Mouse (Mus musculus): ENCODE data around the gene Ptprn2. TPM values are rescaled to one million over a fixed set of nuclear protein-coding genes. Genes with fewer than 3 reads are reported as not detected.
A peak's percentile ranks its signal among the peaks of the same experiment; 100 is the strongest.

The Ptprn2 gene
- polyA plus RNA-seq, 1 experiment from 2014 or later: 0.09 TPM

DNA sequence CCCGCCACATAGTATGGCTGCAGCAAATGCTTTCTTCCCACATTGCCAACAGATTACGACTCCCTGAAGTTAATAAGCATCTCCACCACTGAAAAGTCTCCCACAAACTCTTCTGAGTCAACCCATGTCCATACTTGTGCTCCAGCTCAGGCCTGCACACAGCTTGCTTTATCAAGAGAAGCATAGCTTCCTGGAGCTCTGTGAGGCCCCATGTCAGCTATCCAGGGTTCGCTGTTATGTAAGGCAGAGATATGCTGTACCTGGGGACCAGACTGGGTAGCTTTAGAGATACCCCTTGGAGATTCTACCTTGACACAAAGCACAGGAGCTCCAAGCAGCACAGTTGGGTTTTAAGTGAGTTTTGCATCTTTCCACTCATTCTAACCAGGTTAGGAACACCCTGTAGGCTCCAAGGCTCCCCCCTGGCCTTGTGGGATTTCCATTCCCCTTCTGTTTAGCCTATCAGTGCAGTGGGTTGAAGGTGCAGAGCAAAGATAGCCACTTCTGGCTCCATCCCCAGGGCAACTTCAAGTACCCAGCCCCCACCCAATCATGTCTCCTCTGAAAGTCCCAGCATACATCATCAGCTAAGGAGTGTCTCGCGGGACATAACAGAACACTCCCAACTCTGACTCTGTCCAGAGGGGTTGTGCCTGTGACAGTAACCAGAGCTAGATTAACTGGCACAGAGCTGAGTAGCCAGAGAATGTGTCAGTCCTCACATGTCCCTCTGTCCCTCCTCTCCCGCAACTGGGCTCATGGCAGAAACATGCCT, 572.9 kb downstream of the Ptprn2 start:
- H3K27me3 ChIP-seq (ENCODE audit: low read depth, poor library complexity, severe bottlenecking): no peaks in the 10 kb centered on the region

DNA sequence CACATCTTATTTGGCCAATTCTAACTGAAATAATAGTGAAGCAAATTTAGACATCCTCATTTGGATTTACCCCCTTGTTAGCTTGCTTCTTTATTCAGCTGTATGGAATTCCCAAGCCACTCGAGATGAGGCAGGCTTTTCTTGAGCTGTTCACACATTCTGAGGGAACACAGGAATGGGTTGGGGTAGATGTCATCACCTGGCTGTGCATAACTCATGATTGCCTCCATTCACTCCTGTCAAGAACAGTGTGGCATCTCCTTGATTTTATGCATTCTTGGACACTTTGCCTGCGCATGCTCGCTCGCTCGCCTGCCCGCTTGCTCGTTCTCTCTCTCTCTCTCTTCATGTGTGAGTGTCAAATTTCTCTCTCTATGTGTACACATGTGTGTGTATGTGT, 573.5 kb downstream of the Ptprn2 start:
- H3K4me3 ChIP-seq: no peak overlapping the region
- H3K27ac ChIP-seq: no peak overlapping the region
- H3K27me3 ChIP-seq (ENCODE audit: low read depth, poor library complexity, severe bottlenecking): no peaks in the 10 kb centered on the region
- no peaks in the 10 kb centered on the region for H3K9me3 ChIP-seq (replicated peaks)
- WGBS: 88% methylated on average over 7 of the region's 7 CpGs
- H3K36me3 ChIP-seq: no peaks in the 10 kb centered on the region
- no peak for DNase-seq (ENCODE audit: low spot score)
- peaks cover 6% of the 10 kb centered on the region for H3K4me1 ChIP-seq

More for the DNA sequence above, 572.9 kb downstream of the Ptprn2 start:
- H3K9me3 ChIP-seq (replicated peaks): no peaks in the 10 kb centered on the region
- no peaks in the 10 kb centered on the region for H3K36me3 ChIP-seq
- no peak overlapping the region for H3K27ac ChIP-seq
- no peak for DNase-seq (ENCODE audit: low spot score)
- no peak overlapping the region for H3K4me3 ChIP-seq
- H3K4me1 ChIP-seq: peaks cover 12% of the 10 kb centered on the region
- 80% methylated on average over 6 of the region's 6 CpGs for WGBS

DNA sequence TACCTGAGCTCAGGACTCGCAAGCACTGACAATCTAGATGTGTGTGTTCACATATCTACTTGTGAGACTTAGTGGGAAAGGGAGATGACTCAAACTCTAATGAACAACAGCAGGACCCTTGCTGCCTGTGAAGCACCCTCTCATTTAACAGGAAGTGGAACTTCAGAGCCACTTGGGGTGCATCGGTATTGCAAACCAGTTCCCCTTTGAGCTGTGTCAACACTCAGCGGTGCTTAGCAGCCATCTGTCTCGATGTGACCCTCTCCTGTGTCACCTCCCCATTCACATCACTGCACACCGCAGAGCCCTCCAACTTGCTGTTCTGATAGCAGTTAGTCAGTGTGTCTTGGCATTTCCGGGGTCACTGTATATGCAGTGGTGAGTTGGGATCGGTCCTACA, 592.1 kb downstream of the Ptprn2 start:
- H3K9me3 ChIP-seq (replicated peaks): no peaks in the 10 kb centered on the region
- H3K27me3 ChIP-seq (ENCODE audit: low read depth, poor library complexity, severe bottlenecking): no peaks in the 10 kb centered on the region
- DNase-seq (ENCODE audit: low spot score): no peak
- H3K36me3 ChIP-seq: no peaks in the 10 kb centered on the region
- H3K4me1 ChIP-seq: no peaks in the 10 kb centered on the region
- H3K4me3 ChIP-seq: no peak overlapping the region
- WGBS: 85% methylated on average over 7 of the region's 7 CpGs
- H3K27ac ChIP-seq: no peak overlapping the region

DNA sequence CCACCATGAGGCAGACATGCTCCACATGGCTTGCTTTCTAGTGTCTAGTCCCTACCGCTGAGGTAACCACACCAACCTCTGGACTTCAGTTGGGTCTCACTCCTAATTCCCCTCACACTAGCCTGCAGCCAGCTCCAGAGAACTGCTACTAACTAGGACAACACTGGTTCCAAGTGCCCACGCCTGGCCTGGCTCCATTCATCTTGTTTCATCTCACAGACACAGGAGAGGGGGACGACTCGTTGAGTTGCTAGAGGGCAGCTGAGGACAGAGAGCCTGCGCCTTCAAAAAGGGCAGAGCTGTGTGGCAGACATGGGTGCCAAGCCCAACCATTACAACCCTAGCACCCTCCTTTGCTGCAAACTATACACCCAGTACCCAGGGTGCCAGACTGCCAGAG, 593.4 kb downstream of the Ptprn2 start:
- H3K36me3 ChIP-seq: no peaks in the 10 kb centered on the region
- H3K4me3 ChIP-seq: no peak overlapping the region
- H3K27me3 ChIP-seq (ENCODE audit: low read depth, poor library complexity, severe bottlenecking): no peaks in the 10 kb centered on the region
- no peak for DNase-seq (ENCODE audit: low spot score)
- no peaks in the 10 kb centered on the region for H3K4me1 ChIP-seq
- no peak overlapping the region for H3K27ac ChIP-seq
- no peaks in the 10 kb centered on the region for H3K9me3 ChIP-seq (replicated peaks)
- 83% methylated on average over 5 of the region's 5 CpGs for WGBS

DNA sequence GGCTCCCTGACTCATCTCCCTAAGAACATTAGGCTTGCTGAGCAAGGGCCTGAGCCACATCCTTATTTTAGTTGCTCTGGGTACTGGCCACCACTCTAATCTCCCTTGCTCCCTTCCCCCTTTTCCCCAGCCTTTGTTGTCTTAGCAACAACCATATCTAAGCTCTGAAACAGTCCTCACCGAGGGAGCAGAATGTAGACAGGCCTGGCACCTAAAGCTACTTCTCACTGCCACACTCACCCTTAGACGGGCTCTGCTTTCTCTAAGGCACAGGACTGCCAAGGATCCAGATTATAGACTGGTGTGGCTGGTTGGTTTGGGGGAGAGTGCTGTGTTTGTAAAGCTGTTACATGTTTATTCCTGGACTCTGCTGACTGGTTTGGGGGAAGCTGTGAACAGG, 594.2 kb downstream of the Ptprn2 start:
- WGBS: 73% methylated on average over 2 of the region's 2 CpGs
- Histone ChIP-seq H3K4me1 (no peaks in the 10 kb centered on the region), H3K27ac (no peak overlapping the region), H3K4me3 (no peak overlapping the region), H3K36me3 (no peaks in the 10 kb centered on the region), H3K9me3 (replicated peaks) (no peaks in the 10 kb centered on the region), H3K27me3 (ENCODE audit: low read depth, poor library complexity, severe bottlenecking) (no peaks in the 10 kb centered on the region)
- no peak for DNase-seq (ENCODE audit: low spot score)

DNA sequence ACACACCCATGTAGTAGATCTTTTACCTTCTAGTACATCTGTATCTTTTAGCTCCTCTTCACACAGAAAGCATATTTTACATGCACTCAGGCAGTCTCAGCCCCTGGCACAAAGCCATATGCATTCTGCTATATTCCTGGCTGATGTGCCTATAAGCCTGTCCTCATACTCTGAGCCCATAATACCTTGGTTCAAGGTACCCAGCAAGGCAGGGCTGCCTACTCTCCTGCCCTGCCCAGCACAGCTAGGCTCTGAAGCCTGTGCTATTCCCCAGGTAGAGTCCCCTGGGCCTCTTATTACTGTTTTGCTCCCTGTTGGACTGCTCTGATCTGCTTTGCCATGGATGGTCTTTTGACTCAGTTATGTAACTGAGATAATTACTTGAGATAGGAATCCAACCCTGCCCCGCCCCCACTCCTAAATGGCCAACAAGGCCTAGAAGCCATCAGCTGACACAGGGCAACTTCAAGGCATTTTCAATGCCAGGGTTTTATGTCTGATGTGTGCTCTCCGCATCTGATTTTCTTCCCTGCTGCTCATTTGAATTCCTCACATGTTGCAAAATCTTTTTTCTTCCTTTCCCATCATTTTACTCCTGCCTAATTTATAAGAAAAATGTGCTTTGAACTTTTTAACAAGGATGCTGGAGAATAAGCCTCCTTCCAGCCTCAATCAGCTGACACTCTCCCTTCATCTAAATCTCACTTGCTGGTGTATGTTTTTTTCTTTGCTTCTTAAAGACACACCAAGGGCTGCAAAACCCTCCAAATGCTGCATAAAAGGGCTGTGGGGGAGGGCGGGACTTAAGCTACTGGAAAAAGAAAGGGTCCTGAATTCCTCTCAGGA, 598.6 kb downstream of the Ptprn2 start:
- H3K36me3 ChIP-seq: no peaks in the 10 kb centered on the region
- no peak overlapping the region for H3K4me3 ChIP-seq
- H3K27ac ChIP-seq: no peak overlapping the region
- no peaks in the 10 kb centered on the region for H3K27me3 ChIP-seq (ENCODE audit: low read depth, poor library complexity, severe bottlenecking)
- H3K9me3 ChIP-seq (replicated peaks): no peaks in the 10 kb centered on the region
- no peaks in the 10 kb centered on the region for H3K4me1 ChIP-seq
- no peak for DNase-seq (ENCODE audit: low spot score)
- 75% methylated on average over 3 of the region's 3 CpGs for WGBS

DNA sequence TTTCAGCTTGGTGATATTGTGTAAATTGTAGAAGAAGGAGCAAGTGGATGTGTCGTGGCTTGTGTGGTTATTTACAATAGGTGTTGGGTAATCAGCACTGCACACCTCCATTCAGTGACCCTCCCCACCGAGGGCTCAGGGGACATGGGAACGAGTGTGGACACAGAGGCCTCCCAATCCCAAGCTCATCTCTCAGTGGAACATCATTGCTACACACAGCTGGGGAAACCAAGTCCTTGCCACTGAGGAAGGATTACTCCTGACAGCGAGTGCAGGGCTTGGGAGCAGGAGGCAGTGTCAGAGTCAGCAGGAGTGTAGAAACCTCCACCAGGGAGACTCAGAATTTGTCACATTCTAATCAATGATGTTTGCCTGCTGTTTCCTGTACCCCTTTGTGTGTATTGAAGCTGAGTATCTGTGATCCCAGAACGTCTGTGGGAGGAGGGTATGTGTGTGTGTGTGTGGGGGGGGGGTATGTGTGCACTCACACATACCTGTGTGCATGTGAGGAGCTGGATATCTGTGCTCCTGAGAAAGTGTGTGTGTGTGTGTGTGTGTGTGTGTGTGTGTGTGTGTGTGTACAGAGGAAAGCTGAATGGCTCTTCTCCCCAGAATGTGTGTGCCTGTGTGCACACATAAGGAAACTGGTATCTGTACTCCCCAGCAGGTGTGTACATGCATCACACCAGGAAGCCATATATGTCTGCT, 599.3 kb downstream of the Ptprn2 start:
- Histone ChIP-seq H3K36me3 (no peaks in the 10 kb centered on the region), H3K4me1 (no peaks in the 10 kb centered on the region), H3K27ac (no peak overlapping the region), H3K4me3 (no peak overlapping the region), H3K27me3 (ENCODE audit: low read depth, poor library complexity, severe bottlenecking) (no peaks in the 10 kb centered on the region), H3K9me3 (replicated peaks) (no peaks in the 10 kb centered on the region)
- WGBS: 61% methylated on average over 5 of the region's 5 CpGs
- no peak for DNase-seq (ENCODE audit: low spot score)

DNA sequence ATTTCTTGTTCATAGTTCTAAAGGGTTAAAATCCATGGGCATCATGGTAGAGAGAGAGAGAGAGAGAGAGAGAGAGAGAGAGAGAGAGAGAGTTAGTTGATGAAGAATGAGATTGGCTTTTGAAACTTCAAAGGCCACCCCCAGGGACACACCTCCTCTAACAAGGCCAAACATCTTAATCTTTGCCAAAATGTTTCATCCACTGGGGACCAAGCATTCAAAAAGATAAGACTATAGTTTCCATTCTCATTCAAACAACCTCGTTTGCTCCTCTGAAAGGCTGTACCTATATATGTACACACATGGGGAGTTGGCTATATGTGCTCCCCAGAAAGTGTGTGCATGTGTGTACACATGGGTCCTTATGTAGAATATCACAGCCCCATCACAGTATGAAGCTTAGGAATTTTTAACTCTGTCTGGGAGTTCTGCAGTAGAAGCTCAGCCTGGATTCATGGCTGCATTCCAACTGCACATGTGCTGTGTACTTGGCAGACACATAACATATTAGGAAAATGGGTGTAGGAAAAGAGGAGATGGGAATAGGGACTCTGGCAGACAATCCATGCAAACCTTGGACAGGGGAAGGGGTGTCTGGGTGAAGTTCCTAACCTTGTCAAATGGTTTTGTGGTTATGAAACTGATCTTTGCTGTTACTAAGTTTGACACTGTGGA, 600.3 kb downstream of the Ptprn2 start:
- Histone ChIP-seq H3K4me1 (no peaks in the 10 kb centered on the region), H3K36me3 (no peaks in the 10 kb centered on the region), H3K4me3 (no peak overlapping the region), H3K27me3 (ENCODE audit: low read depth, poor library complexity, severe bottlenecking) (no peaks in the 10 kb centered on the region), H3K9me3 (replicated peaks) (no peaks in the 10 kb centered on the region), H3K27ac (no peak overlapping the region)
- 85% methylated on average over 1 of the region's 1 CpGs for WGBS
- no peak for DNase-seq (ENCODE audit: low spot score)

DNA sequence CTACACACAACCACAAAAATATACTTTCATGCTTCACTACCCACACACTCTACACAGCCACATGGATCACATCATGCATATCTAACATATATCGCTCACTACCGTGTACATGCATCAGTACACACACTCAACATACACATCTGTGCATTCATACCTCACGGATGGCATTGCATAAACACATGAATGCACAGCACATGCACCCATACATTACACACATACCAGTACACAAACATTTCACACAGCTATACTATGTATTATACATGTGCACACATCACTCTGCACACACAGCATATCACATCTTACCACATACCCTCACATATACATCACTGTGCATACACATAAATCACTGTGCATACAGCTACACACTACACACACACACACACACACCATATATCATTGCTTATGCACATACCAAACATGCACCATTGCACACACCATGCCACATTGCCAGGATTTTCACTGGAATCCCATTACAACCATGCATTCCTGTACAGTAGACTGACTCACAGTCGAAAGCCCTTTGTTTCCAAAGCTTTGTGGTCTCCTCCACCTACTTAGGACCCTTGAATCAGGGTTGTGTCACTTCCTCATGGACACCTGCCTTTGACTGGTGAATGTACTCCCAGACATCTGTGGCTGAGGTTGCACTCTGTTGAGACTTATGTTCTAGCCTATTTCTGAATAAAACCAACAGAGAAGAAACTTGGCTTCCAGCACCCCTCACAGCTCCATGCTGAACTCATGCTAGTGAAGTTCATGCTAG, 607.0 kb downstream of the Ptprn2 start:
- H3K27me3 ChIP-seq (ENCODE audit: low read depth, poor library complexity, severe bottlenecking): no peaks in the 10 kb centered on the region
- no peaks in the 10 kb centered on the region for H3K9me3 ChIP-seq (replicated peaks)
- WGBS: 91% methylated on average over 4 of the region's 4 CpGs
- no peak overlapping the region for H3K27ac ChIP-seq
- no peaks in the 10 kb centered on the region for H3K36me3 ChIP-seq
- DNase-seq (ENCODE audit: low spot score): no peak
- H3K4me1 ChIP-seq: no peaks in the 10 kb centered on the region
- no peak overlapping the region for H3K4me3 ChIP-seq

DNA sequence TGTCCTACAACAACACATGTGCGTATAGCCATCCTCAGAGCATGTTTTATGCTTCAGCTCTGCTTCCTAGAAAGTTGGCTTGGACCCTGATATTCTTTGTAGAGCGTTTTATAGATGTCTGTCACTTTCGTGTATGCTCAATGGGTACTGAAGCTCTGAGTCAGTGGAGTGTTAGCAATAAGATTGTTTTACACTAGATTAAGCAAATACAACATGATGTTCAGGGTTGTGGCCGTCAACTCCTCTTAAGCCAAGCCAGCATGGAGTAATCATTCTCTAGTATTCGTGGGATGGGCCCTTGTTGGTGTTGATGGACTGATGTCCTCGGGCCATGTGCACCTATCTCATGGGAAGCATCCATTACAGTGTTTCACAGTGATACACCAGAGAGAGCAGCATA, 610.4 kb downstream of the Ptprn2 start:
- no peaks in the 10 kb centered on the region for H3K36me3 ChIP-seq
- H3K4me1 ChIP-seq: peaks cover 5% of the 10 kb centered on the region; the same call in 1 of the 2 replicates
- H3K9me3 ChIP-seq (replicated peaks): no peaks in the 10 kb centered on the region
- DNase-seq (ENCODE audit: low spot score): no peak
- H3K27me3 ChIP-seq (ENCODE audit: low read depth, poor library complexity, severe bottlenecking): no peaks in the 10 kb centered on the region
- H3K4me3 ChIP-seq: no peak overlapping the region
- WGBS: 85% methylated on average over 6 of the region's 6 CpGs
- no peak overlapping the region for H3K27ac ChIP-seq

DNA sequence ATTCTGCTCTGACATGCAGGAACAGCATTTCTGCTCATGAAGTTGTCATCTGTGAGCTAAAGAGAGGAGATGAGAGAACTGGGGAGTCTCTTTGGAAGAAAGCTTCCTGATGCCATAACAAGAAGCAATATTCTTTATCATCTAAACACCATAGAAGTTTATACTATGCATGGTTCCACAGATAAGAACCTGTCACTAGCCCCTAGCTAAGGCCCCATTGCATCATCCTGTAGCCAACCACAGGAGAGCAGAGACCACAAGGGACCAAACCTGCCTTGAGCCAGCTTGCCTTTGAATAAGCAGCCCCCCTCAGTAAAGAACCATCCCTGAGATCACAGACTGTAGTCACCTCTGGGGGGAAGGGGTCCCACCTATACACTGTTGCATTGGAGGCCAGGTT, 612.8 kb downstream of the Ptprn2 start:
- Histone ChIP-seq H3K9me3 (replicated peaks) (no peaks in the 10 kb centered on the region), H3K4me3 (no peak overlapping the region), H3K27me3 (ENCODE audit: low read depth, poor library complexity, severe bottlenecking) (no peaks in the 10 kb centered on the region), H3K27ac (no peak overlapping the region), H3K36me3 (no peaks in the 10 kb centered on the region), H3K4me1 (peaks cover 5% of the 10 kb centered on the region; the same call in 1 of the 2 replicates)
- DNase-seq (ENCODE audit: low spot score): no peak

DNA sequence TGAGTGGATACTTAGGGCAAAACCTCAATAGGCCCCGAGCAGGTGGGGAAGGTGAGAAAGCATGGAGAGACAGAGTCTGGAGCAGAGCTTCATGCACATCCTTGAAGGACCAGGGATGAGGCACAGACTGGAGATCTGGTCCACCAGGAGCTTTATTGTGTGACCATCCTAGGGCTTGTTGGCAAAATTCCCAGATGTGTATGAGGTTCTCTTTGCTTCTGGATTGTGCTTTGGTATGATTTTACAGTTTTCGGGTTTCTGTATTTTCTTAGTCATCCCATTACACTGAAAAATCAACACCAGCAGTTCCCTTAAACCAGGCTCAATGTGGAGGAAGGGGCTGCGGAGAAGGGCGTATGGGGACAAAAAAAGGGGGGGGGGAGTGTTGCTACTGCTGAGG, 621.2 kb downstream of the Ptprn2 start:
- DNase-seq (ENCODE audit: low spot score): no peak
- Histone ChIP-seq H3K27ac (no peak overlapping the region), H3K4me3 (0 out of 2 replicates have a peak overlapping the region, but pooled peaks have one; percentile 15), H3K4me1 (peaks cover 16% of the 10 kb centered on the region), H3K27me3 (ENCODE audit: low read depth, poor library complexity, severe bottlenecking) (no peaks in the 10 kb centered on the region), H3K9me3 (replicated peaks) (no peaks in the 10 kb centered on the region), H3K36me3 (no peaks in the 10 kb centered on the region)
- WGBS: 60% methylated on average over 4 of the region's 4 CpGs
